Comparison of ENCODE assay signal across 1 mouse cellular context in genomic region chr10:75774102-75774501, GRCm38 (mm10).
TF ChIP-seq lines count a peak whose summit lies in the region.

No protein-coding gene starts in this region.

TF ChIP-seq in myocyte, 11 proteins besides CTCF, POLR2A, EP300 and RAD21 (continued from another document):
- TF ChIP-seq USF1 (IDR thresholded peaks at IDR 0.05; ENCODE audit: low read depth), result no peak
- no peak for TF ChIP-seq MYOD1 (IDR thresholded peaks at IDR 0.05; ENCODE audit: control insufficient read depth in 1 of 3, insufficient read length in 2 of 3, low read depth in 2 of 3)
- TF ChIP-seq POLR2AphosphoS2 (IDR thresholded peaks at IDR 0.05; ENCODE audit: insufficient read length, low read depth), result no peak
- no peak for TF ChIP-seq TCF3 (IDR thresholded peaks at IDR 0.05; ENCODE audit: insufficient read length, low read depth)
- no peak for TF ChIP-seq CEBPB (IDR thresholded peaks at IDR 0.05; ENCODE audit: insufficient read depth, poor library complexity, severe bottlenecking)
